In the genomic region with DNA sequence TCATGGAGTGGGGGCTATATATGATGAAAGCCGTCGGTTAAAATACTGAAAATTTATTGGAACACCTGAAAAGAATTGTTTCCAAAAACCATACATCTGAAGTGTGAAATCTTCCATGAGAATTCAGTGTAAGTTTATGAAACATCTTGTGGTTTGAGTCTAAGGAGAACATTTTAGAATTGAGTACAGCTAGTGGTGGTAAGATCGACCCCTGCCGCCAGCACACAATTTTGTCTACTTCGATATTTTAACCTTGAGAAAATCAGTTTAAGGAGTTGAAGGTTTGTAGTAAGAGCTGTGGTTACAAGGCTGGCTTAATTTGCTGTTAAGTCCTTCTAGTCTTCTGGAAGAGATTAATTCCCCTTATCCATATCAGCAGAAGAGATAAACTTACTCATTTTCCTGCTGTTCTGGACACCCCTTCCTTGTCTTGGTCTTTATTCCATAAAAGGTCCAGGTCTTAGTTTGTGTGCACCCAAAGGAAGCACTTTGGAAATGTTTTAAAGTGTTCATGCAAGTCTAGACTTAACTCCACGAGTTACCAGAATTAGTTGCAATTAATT, we compare ENCODE assay signal across 8 mouse cellular contexts. TPM values are rescaled to one million over a fixed set of nuclear protein-coding genes. Genes with fewer than 3 reads are reported as not detected.
DNase-seq lines count a peak whose midpoint lies in the region; ATAC-seq and TF ChIP-seq lines count a peak whose summit lies in the region.

No protein-coding gene starts in this region.

- peak overlapping the region; percentile 94 for H3K4me3 ChIP-seq in erythroblast, embryonic 14.5 days (replicated peaks)
- peak overlapping the region; percentile 79 for H3K4me3 ChIP-seq in limb, embryonic 13.5 days
- H3K4me3 ChIP-seq in stomach, postnatal 0 days (ENCODE audit: low read depth, low read length): peak overlapping the region; percentile 100

- H3K4me2 ChIP-seq in limb, embryonic 13.5 days (replicated peaks): peak overlapping the region; percentile 80
- H3K4me2 ChIP-seq in stomach, postnatal 0 days (replicated peaks; ENCODE audit: low read depth): peak overlapping the region; percentile 74

- H3K27me3 ChIP-seq in erythroblast, embryonic 14.5 days (ENCODE audit: control insufficient read depth): 0 out of 2 replicates have a peak, but pooled peaks cover 5% of the 10 kb centered on the region
- no peaks in the 10 kb centered on the region for H3K27me3 ChIP-seq in limb, embryonic 13.5 days
- H3K27me3 ChIP-seq in stomach, postnatal 0 days (ENCODE audit: control insufficient read depth, insufficient read depth, low read length): no peaks in the 10 kb centered on the region

- peak overlapping the region; percentile 98 for H3K9ac ChIP-seq in limb, embryonic 13.5 days
- peak overlapping the region; percentile 99 for H3K9ac ChIP-seq in stomach, postnatal 0 days (ENCODE audit: low read length)

- no peaks in the 10 kb centered on the region for H3K36me3 ChIP-seq in erythroblast, embryonic 14.5 days (ENCODE audit: control insufficient read depth)
- no peaks in the 10 kb centered on the region for H3K36me3 ChIP-seq in limb, embryonic 13.5 days
- H3K36me3 ChIP-seq in stomach, postnatal 0 days (ENCODE audit: control insufficient read depth, insufficient read depth, low read length): no peaks in the 10 kb centered on the region

- H3K9me3 ChIP-seq in erythroblast, embryonic 14.5 days (ENCODE audit: control insufficient read depth, low read length): no peaks in the 10 kb centered on the region
- H3K9me3 ChIP-seq in limb, embryonic 13.5 days: no peaks in the 10 kb centered on the region
- no peaks in the 10 kb centered on the region for H3K9me3 ChIP-seq in stomach, postnatal 0 days (ENCODE audit: control insufficient read depth, low read length)

- peaks cover 21% of the 10 kb centered on the region for H3K4me1 ChIP-seq in erythroblast, embryonic 14.5 days (ENCODE audit: control insufficient read depth)
- H3K4me1 ChIP-seq in limb, embryonic 13.5 days: peaks cover 34% of the 10 kb centered on the region
- H3K4me1 ChIP-seq in stomach, postnatal 0 days (replicated peaks; ENCODE audit: control insufficient read depth, insufficient read depth): no peaks in the 10 kb centered on the region

- TF ChIP-seq CTCF in stomach, postnatal 0 days (IDR thresholded peaks at IDR 0.05; ENCODE audit: low read depth): peak; percentile 38

- no peak for TF ChIP-seq EP300 in stomach, postnatal 0 days (optimal IDR thresholded peaks at IDR 0.05)

- DNase-seq in thymus, postnatal 4 days: peak; percentile 24
- no peak for DNase-seq in thymus, postnatal 25 days
- DNase-seq in stomach, postnatal 0 days (ENCODE audit: low spot score): no peak
- no peak for DNase-seq in right cerebral cortex, postnatal 10 days (ENCODE audit: low spot score in 2 of 2)
- DNase-seq in layer of hippocampus, postnatal 14 days (ENCODE audit: low spot score in 2 of 2): no peak

- 3% methylated on average over 6 of the region's 6 CpGs for WGBS in limb, embryonic 13.5 days
- WGBS in stomach, postnatal 0 days: 0% methylated on average over 6 of the region's 6 CpGs

- 0 out of 2 replicates have a peak overlapping the region, but pooled peaks have one; percentile 99 for H3K27ac ChIP-seq in limb, embryonic 13.5 days
- H3K27ac ChIP-seq in stomach, postnatal 0 days (replicated peaks): no peak overlapping the region; the same call in 1 of the 2 replicates

- ATAC-seq in erythroblast, adult 5-6 weeks (replicated peaks; ENCODE audit: low FRiP score, poor library complexity, severe bottlenecking): no peak
- no peak for ATAC-seq in limb, embryonic 13.5 days (ENCODE audit: low FRiP score, low read depth)
- no peak for ATAC-seq in stomach, postnatal 0 days (ENCODE audit: low FRiP score, low TSS enrichment)

RNA-seq across cellular contexts. Expression of gene Hif1a, which starts 7.9 kb away (rescaled TPM):
- polyA plus RNA-seq in erythroblast, embryonic 14.5 days (2012): 0.09 and 0.10 TPM in 2 replicates
- 14.2 and 17.9 TPM in 2 replicates for total RNA-seq in erythroblast, adult 5-6 weeks (2015; ENCODE audit: low replicate concordance)
- 14.1 and 15.4 TPM in 2 replicates for total RNA-seq in erythroblast, adult 5-6 weeks (2017; ENCODE audit: low replicate concordance)
- 89.8 and 91.5 TPM in 2 replicates for polyA plus RNA-seq in limb, embryonic 13.5 days (2015; fragmentation: Nextera tagmentation; extraction: Ambion mirVana)
- polyA plus RNA-seq in stomach, postnatal 0 days (2015; fragmentation: Nextera tagmentation; extraction: Ambion mirVana): 30.0 and 30.4 TPM in 2 replicates
- total RNA-seq in layer of hippocampus, postnatal 14 days (2021): 10 to 100 TPM; 59.0 to 65.7 TPM

RNA-seq across cellular contexts. Expression of gene Gm49321, which starts 28.4 kb away (rescaled TPM):
- polyA plus RNA-seq in erythroblast, embryonic 14.5 days (2012): not detected in 2 replicates
- not detected in 2 replicates for total RNA-seq in erythroblast, adult 5-6 weeks (2015; ENCODE audit: low replicate concordance)
- total RNA-seq in erythroblast, adult 5-6 weeks (2017; ENCODE audit: low replicate concordance): not detected in 2 replicates
- polyA plus RNA-seq in limb, embryonic 13.5 days (2015; fragmentation: Nextera tagmentation; extraction: Ambion mirVana): 14.3 and 19.1 TPM in 2 replicates
- 5.7 and 7.0 TPM in 2 replicates for polyA plus RNA-seq in stomach, postnatal 0 days (2015; fragmentation: Nextera tagmentation; extraction: Ambion mirVana)
- 10 to 100 TPM; 10.2 to 11.3 TPM for total RNA-seq in layer of hippocampus, postnatal 14 days (2021)

RNA-seq across cellular contexts. Expression of gene Snapc1, which starts 55.2 kb away (rescaled TPM):
- polyA plus RNA-seq in erythroblast, embryonic 14.5 days (2012): 0.18 TPM in 1 of 2 replicates, not detected in the other
- total RNA-seq in erythroblast, adult 5-6 weeks (2015; ENCODE audit: low replicate concordance): 1.5 and 2.5 TPM in 2 replicates
- total RNA-seq in erythroblast, adult 5-6 weeks (2017; ENCODE audit: low replicate concordance): 1.2 and 4.9 TPM in 2 replicates
- 23.8 and 23.9 TPM in 2 replicates for polyA plus RNA-seq in limb, embryonic 13.5 days (2015; fragmentation: Nextera tagmentation; extraction: Ambion mirVana)
- 8.9 and 9.4 TPM in 2 replicates for polyA plus RNA-seq in stomach, postnatal 0 days (2015; fragmentation: Nextera tagmentation; extraction: Ambion mirVana)
- total RNA-seq in layer of hippocampus, postnatal 14 days (2021): 10 to 100 TPM; 26.6 to 30.0 TPM

Comparison
In these comparisons a context has a peak if more than half of its experiments do, and no peak if none do; other contexts are left out.
1. RNA of gene Hif1a, which starts 7.9 kb away (polyA plus RNA-seq): 89.8 to 91.5 TPM in limb, embryonic 13.5 days and 30.0 to 30.4 TPM in stomach, postnatal 0 days; 0.09 to 0.10 TPM in erythroblast, embryonic 14.5 days; every median in the first group is over 10 times any median in the second.
2. Peak in every context shown above with its lines, with median percentiles within 50 percentile points of each other: H3K4me3 ChIP-seq.